Mouse (Mus musculus) testis, postnatal 14 days (tissue): Measurements from ENCODE around the gene Gm13696.
"Not testable (repeated sequence)": the region's sequence is repeated elsewhere in the genome, so short reads cannot be mapped to it uniquely, and the experiment has no call there.

ENCODE experiments used
- DNase-seq: peaks from one replicate; pipeline ENCODE4 v3.0.0; 2021; ENCODE audit warnings: low spot score

Gm13696 gene

DNA sequence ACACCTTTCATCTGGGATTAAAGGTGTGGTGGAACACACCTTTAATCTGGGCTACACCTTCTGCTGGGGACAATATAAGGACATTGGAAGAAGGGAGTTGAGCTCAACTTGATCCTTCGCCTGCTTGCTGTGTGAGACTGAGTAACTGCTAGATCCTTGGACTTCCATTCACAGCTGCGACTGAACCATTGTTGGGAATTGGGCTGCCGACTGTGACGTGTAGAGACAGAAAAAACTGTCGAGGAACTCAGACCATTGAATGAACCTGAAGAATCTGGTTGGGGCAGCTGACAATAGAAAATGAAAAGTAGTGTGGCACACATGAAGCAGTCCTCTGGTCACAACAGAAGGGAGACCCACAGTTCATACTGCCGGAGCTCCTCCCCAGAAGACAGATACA, at the start of gene Gm13696:
TSS of gene Gm13696 (plus strand) at position 301 of the 400 bp plus-strand sequence.
- not testable (repeated sequence) for DNase-seq

DNA sequence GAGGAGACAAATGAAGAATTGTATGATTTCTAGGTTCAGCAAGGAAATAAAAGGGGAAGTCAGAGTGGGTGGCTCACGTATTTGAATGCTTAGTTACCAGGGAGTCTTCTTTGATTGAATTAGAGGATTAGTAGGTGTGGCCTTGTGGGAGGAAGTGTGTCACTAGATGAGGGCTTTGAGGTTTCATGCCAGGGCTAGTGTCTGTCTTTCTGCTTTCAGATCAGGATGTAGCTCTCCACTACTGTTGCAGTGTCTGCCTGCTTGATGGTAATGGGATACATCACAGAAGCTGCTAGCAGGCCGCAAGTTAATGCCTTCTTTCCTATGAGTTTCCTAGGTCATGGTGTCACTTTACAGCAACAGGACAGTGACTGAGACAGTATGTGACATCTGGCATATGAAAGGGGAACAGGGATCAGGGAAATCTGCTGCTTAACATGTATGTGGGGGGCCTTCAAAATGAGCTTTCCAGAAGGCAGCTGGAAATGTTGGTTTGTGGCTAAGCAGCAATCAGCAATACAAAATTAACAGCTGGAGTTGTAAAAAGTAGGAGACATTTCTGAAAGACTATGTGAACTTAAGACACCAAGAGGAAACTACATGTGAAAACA, 43.3 kb upstream of the Gm13696 start:
- no peak for DNase-seq

DNA sequence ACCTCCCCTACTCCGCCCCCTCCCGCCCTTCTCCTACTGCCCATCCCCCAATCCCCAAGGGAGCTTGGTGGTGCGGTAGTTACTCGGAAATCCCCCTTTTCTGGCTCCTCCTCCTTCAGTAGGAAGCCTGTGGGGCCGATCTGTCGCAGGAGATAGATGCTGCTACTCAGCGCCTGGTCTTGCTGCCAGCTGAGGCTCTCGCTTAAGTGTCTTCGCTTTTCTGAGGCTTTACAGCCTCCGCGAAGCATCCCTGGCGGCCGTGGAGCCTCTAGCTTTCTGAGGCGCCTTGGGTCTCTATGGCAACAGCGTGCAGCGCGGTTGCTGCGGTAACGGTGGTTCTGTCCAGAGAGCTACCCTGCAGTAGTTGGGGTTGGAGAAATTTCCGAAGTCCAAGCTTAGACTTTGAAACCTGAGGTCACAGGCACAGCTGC, 32.0 kb upstream of the Gm13696 start, which contains the start of gene Zswim2:
TSS of gene Zswim2 (minus strand) at position 298 of the 431 bp plus-strand sequence.
- DNase-seq, result peak; percentile 63

DNA sequence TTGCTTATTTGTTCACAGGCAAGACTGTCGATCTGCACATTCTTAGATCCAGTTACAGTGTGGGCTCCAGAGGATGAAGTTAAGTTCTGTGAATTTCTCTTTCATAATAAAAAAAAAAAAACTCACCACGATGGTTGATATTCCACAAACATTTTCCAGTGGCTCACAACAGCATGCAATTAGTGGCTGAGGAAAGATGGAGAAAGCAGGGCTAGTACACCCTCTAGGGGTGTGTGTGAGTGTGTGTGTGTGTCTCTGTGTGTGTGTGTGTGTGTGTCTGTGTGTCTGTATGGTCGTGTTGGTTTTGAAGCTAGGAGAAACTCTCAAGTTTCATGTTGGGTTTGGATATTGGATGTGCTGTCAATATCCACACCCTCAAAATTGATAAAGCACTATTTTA, 31.5 kb upstream of the Gm13696 start:
- DNase-seq, result no peak

DNA sequence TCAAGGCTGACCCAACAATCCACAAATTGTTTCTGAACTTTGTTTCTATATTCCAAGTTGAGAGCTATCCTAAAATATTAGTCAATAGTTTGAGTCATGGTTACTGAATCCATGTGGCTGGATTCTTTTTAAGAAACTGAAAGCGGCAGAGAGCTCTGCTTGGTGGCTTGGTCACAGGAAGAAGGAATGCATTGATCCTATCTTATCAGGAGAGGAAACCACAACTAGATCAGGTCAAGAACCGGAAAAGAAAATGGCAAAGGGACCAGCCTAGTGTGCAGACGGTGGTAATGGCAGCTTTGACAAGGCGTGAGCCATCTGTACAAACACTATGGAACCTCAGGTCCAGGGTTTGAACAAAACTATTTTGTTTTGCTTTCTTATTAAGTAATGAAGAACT, 31.1 kb upstream of the Gm13696 start:
- DNase-seq, result no peak

DNA sequence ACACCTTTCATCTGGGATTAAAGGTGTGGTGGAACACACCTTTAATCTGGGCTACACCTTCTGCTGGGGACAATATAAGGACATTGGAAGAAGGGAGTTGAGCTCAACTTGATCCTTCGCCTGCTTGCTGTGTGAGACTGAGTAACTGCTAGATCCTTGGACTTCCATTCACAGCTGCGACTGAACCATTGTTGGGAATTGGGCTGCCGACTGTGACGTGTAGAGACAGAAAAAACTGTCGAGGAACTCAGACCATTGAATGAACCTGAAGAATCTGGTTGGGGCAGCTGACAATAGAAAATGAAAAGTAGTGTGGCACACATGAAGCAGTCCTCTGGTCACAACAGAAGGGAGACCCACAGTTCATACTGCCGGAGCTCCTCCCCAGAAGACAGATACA, 17.5 kb upstream of the Gm13696 start, which contains the start of gene Gm13698:
TSS of gene Gm13698 (plus strand) at position 301 of the 400 bp plus-strand sequence.
- DNase-seq, result not testable (repeated sequence)

DNA sequence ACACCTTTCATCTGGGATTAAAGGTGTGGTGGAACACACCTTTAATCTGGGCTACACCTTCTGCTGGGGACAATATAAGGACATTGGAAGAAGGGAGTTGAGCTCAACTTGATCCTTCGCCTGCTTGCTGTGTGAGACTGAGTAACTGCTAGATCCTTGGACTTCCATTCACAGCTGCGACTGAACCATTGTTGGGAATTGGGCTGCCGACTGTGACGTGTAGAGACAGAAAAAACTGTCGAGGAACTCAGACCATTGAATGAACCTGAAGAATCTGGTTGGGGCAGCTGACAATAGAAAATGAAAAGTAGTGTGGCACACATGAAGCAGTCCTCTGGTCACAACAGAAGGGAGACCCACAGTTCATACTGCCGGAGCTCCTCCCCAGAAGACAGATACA, 11.7 kb upstream of the Gm13696 start, which contains the start of gene Gm13693:
TSS of gene Gm13693 (plus strand) at position 301 of the 400 bp plus-strand sequence.
- DNase-seq, result not testable (repeated sequence)

DNA sequence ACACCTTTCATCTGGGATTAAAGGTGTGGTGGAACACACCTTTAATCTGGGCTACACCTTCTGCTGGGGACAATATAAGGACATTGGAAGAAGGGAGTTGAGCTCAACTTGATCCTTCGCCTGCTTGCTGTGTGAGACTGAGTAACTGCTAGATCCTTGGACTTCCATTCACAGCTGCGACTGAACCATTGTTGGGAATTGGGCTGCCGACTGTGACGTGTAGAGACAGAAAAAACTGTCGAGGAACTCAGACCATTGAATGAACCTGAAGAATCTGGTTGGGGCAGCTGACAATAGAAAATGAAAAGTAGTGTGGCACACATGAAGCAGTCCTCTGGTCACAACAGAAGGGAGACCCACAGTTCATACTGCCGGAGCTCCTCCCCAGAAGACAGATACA, 5.9 kb upstream of the Gm13696 start, which contains the start of gene Gm13695:
TSS of gene Gm13695 (plus strand) at position 301 of the 400 bp plus-strand sequence.
- DNase-seq, result not testable (repeated sequence)

DNA sequence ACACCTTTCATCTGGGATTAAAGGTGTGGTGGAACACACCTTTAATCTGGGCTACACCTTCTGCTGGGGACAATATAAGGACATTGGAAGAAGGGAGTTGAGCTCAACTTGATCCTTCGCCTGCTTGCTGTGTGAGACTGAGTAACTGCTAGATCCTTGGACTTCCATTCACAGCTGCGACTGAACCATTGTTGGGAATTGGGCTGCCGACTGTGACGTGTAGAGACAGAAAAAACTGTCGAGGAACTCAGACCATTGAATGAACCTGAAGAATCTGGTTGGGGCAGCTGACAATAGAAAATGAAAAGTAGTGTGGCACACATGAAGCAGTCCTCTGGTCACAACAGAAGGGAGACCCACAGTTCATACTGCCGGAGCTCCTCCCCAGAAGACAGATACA, 5.7 kb downstream of the Gm13696 start, which contains the start of gene Gm13694:
TSS of gene Gm13694 (plus strand) at position 301 of the 400 bp plus-strand sequence.
- not testable (repeated sequence) for DNase-seq

DNA sequence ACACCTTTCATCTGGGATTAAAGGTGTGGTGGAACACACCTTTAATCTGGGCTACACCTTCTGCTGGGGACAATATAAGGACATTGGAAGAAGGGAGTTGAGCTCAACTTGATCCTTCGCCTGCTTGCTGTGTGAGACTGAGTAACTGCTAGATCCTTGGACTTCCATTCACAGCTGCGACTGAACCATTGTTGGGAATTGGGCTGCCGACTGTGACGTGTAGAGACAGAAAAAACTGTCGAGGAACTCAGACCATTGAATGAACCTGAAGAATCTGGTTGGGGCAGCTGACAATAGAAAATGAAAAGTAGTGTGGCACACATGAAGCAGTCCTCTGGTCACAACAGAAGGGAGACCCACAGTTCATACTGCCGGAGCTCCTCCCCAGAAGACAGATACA, 11.5 kb downstream of the Gm13696 start, which contains the start of gene Gm13697:
TSS of gene Gm13697 (plus strand) at position 301 of the 400 bp plus-strand sequence.
- DNase-seq, result not testable (repeated sequence)

DNA sequence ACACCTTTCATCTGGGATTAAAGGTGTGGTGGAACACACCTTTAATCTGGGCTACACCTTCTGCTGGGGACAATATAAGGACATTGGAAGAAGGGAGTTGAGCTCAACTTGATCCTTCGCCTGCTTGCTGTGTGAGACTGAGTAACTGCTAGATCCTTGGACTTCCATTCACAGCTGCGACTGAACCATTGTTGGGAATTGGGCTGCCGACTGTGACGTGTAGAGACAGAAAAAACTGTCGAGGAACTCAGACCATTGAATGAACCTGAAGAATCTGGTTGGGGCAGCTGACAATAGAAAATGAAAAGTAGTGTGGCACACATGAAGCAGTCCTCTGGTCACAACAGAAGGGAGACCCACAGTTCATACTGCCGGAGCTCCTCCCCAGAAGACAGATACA, 17.3 kb downstream of the Gm13696 start, which contains the start of gene Gm13691:
TSS of gene Gm13691 (plus strand) at position 301 of the 400 bp plus-strand sequence.
- DNase-seq, result not testable (repeated sequence)

DNA sequence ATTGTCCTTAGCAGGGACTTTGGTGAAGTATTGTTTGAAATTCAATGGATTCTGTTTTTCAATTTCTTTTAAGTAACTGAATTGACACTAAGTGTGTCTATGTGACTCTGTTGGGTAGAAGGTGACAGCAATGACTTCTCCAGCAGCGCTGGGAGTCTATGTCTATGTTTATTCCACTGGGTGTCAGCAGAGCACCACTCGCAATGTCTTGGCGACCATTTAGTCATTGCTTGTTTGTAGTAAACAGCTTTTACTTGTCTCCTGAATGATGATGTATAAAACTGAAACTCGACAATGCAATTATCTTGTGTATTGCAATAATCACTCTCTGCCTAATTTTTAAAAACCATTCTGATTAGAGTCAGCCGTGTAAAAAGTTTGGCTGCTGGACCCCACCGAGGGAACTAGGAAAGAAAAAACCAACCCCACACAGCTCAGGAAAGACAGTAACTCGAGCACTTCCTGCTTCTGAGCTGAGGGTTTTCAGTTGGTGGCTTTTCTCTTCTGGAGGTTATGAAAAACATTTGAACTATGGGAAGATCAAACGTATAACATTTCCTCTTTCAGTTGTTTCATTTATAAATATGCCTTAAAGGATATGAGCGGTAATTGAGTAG, 20.8 kb downstream of the Gm13696 start:
- not testable (repeated sequence) for DNase-seq

DNA sequence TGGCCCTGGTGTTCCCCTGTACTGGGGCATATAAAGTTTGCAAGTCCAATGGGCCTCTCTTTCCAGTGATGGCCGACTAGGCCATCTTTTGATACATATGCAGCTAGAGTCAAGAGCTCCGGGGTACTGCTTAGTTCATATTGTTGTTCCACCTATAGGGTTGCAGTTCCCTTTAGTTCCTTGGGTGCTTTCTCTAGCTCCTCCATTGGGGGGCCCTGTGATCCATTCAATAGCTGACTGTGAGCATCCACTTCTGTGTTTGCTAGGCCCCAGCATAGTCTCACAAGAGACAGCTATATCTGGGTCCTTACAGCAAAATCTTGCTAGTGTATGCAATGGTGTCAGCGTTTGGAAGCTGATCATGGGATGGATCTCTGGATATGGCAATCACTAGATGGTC, 21.6 kb downstream of the Gm13696 start:
- not testable (repeated sequence) for DNase-seq

DNA sequence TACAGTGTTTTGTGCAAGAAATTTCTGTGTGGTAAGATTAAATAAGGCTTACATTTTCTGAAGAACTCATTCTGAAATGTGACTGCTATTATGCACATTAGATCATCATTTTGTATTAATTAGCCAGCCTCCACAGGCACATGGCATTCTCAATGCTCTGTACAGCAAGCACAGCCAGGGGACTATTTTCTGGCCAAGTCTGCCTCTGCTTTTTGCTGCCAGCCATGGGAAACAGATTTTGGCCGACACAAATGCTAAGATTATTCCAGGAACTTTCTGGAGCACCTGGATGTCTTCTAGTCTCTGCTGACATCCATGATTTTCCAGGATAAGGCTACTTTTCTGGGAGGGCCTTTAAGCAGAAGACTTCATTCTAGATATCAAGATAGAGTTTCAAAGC, 36.0 kb downstream of the Gm13696 start:
- DNase-seq, result no peak

DNA sequence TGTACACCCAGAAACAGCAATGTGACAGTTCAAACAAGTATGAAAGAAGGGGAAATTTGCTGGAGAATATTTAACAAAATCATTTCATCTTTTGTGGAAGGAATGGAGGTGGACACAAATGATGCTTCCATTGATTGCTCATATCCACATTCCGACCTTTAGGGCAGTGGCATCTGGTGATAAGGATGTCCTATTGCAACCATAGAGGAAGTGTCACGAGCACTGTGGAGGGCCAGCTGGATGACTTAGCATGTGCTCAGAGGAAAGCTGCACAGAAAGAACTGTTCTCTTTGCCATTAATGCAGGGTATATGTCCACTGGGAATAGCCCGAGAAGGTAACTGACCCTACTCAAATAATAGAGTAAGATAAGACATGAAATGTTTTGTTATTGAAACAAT, 36.9 kb downstream of the Gm13696 start:
- no peak for DNase-seq

DNA sequence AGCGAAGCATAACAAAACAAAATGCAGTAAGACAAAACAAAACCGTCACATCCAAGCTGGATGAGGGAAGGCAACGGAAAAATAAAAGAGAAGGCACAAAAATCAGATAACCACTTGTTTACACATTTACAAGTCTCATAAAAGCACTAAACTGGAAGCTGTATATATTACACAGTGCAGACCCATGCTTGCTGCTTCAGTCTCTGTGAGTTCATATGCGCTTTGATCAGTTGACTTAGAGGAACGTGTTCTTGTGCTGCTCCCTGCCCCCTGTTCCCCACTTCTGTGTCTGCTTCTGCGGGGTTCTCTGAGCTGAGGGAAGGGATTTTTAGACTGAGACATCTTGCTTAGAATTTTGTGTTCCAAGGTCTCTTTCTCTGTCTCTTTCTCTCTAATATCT, 41.6 kb downstream of the Gm13696 start:
- DNase-seq, result no peak

DNA sequence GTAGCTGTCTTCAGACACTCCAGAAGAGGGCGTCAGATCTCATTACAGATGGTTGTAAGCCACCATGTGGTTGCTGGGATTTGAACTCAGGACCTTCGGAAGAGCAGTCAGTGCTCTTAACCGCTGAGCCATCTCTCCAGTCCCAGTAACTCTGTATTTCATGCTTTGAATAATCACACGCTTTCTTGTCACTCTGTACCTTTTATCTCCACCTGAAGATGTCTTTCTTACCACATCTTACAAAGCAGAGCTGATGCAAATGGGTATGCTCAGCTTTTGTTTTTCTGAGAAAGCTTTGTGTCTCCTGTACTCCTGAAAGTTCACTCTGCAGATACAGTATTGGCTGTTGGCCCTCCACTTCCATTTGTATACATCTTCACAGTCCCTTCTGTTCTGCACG, 43.4 kb downstream of the Gm13696 start:
- DNase-seq, result not testable (repeated sequence)

DNA sequence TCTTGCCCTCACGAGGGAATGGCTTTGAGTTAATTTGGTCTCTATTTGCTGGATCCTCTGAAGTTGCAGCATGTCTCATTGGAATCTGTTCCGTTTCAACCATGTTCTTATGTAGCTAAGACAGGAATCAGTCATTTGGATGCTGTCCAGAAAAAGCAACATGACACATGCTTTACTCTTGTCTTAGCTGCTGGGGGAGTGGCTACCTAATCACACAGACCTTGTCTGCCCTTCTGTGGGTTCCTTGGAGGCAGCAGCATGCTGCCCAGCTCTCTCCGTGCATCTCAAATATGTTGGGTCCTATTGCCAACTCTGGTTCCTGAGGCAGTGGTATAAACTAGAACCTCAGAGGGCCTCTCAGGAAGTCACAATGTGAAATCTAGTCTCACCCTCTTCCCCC, 45.4 kb downstream of the Gm13696 start:
- DNase-seq, result no peak

DNA sequence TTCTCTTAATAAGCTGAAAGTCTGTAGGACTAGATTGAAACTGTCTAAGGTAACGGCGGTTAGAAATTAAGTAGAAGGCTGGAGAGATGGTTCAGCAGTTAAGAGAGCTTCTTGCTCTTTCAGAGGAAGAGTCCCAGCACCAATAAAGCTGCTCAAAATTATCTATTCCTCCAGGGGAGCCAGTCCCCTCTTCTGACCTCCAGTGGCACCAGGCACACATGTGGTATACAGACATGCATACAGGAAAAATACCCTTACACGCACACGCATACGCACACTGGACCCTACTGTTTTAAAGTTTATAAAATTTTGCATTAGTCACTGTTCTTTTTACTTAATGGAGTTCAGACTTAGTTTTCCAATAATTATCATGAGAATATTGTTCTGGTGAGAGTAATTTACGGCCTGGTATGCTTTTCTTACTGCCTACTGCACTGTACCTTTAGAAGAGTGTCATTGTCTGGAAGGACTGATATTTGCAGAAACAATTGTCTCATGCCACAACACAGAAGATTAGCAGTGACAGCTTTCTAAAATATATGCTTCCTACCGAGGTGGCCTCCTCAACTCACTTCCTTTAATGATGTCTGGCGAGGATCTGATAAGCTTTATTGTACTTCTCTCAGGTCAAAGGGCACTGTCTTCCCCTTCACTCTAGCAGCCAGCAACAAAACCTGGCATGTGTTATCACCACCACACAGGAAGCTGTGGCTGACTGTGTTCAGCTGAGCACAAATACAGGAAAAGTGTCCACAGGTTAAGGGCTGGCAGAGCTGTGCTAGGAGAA, 46.8 kb downstream of the Gm13696 start:
- no peak for DNase-seq

DNA sequence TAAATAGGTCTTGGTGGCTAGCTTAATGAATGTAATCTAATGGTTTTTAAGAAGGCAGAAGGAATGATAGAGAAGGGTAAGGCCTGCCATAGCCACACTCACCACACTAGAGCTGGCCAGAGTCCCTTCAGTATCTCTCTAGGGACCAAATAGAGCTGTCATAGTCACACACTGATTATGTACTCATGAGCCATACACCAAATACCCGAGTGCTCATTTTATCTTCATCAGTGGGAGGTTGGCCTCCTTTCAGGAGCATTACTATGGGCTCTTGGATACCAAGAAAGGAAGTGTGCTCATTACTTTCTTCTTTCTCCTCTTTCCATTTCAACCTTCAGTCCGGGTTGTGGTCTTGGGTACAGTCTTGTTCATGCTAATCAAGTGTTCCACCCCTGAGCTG, 49.0 kb downstream of the Gm13696 start:
- no peak for DNase-seq

DNA sequence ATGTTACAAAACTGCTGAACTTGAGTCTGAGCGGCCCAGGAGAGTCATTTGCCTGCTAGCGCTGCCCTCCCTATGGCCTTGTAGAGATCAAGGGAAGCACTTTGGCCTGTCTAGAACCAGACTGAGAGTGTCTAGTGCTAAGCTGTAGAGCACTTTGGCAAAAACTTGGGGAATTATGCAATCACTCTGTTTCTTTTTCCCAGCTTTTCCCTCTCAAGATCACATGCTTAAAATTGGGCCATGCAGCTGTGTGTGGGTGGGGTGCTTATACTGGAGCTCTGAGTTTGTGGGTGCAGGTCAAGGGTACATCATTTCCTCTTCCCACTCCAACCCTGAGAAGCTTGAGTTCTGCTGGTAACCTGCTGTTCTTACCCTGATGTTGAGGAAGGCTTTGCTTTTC, 50.0 kb downstream of the Gm13696 start:
- no peak for DNase-seq

DNA sequence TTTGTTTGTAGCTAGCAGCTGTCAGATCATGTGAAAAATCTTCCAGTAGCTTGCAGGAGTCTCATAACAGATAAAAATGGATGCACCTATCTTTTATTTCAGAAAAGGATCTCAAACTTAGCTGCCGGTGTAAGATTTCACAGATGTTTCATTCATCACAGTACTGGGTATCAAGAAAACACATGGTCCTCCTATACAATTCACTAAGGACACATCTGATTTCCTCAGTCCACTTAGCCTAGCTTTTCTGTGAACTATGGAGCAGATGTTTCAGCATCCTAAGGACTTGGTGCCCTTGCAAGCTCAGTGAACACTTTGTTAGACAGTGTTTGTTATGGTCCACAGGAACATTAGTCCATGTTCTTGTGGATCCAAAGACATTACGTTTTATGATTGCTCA, 50.4 kb downstream of the Gm13696 start:
- DNase-seq, result no peak
